Mouse (Mus musculus) neural tube, embryonic 14.5 days (tissue): ENCODE measurements at regions not wholly inside any gene's neighbourhood (a gene's known extent, or its start where the extent isn't known, plus 50 kb on each side); places are given as distances from the start of the nearest gene placed in this dataset.

Experiments
- ATAC-seq: fragments of 200-750 bp; cut with Nextera tagmentation; 2 replicates; pipeline ENCODE4 v1.8.0; 2017; ENCODE audit warnings: low read depth, mild to moderate bottlenecking, moderate TSS enrichment, moderate library complexity
- H3K27ac ChIP-seq: fragments of 300-500 bp; sonication (generic); 2 replicates; pipeline ENCODE4 v1.5.1; 2014; ENCODE audit warnings: low read depth, mild to moderate bottlenecking, control low read depth, low read length, moderate library complexity, mixed read lengths
- H3K27me3 ChIP-seq: fragments of 300-500 bp; sonication (generic); 2 replicates; pipeline ENCODE4 v1.6.1; 2014; ENCODE audit warnings: low read length; ENCODE audit not compliant: control insufficient read depth, insufficient read depth
- H3K36me3 ChIP-seq: fragments of 300-500 bp; sonication (generic); 2 replicates; pipeline ENCODE4 v1.6.1; 2014; ENCODE audit warnings: low read length, mixed read lengths; ENCODE audit not compliant: control insufficient read depth, insufficient read depth
- H3K4me1 ChIP-seq: fragments of 300-500 bp; sonication (generic); 2 replicates; pipeline ENCODE4 v1.6.1; 2014; ENCODE audit warnings: low read length; ENCODE audit not compliant: control insufficient read depth, insufficient read depth
- H3K4me2 ChIP-seq: fragments of 300-500 bp; sonication (generic); 2 replicates; pipeline ENCODE4 v1.6.1; 2014; ENCODE audit warnings: mild to moderate bottlenecking, low read depth, low read length, control low read depth
- H3K4me3 ChIP-seq: fragments of 300-500 bp; sonication (generic); 2 replicates; pipeline ENCODE4 v1.5.1; 2014; ENCODE audit warnings: low read depth, low read length, control low read depth, mixed read lengths
- H3K9ac ChIP-seq: fragments of 300-500 bp; sonication (generic); replicated peaks from 2 replicates; pipeline ENCODE4 v1.6.1; 2014; ENCODE audit warnings: low read depth, mild to moderate bottlenecking, control low read depth, low read length, mixed read lengths
- H3K9me3 ChIP-seq: fragments of 300-500 bp; sonication (generic); 2 replicates; pipeline ENCODE4 v1.6.1; 2016; ENCODE audit warnings: low read length; ENCODE audit not compliant: control insufficient read depth
- WGBS: fragments of 180-500 bp; shearing (Covaris S2); extraction: QIAGEN DNeasy Blood & Tissue Kit; methylation state at CpG from one replicate; pipeline ENCODE4 v1.1.7; 2014; 5-methylcytosine and 5-hydroxymethylcytosine counted together

DNA sequence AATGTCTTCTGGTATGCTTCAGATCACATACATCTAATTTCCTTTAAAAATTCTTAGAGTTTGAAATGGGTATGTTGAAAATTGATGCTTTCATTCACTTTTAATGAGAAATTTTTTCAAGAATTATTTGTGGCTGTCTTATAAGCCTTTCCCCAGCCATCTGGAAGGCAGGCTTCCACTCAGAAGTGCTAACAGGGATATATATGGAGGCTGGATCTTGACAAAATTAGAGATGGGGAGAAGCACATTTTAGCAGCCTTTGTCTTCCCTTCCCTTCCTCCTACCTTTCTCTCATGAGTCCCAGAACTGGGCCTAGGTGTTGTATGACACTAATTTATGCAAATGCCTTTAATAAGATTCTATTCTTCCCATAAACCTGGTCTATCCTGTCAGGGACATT, 1387.8 kb upstream of the Lrrc6 start:
- Histone ChIP-seq H3K4me3 (no peak overlapping the region), H3K36me3 (no peaks in the 10 kb centered on the region), H3K9ac (no peak overlapping the region), H3K9me3 (no peaks in the 10 kb centered on the region), H3K27ac (no peak overlapping the region), H3K4me1 (no peaks in the 10 kb centered on the region), H3K4me2 (no peak overlapping the region), H3K27me3 (no peaks in the 10 kb centered on the region)
- ATAC-seq = no peak

DNA sequence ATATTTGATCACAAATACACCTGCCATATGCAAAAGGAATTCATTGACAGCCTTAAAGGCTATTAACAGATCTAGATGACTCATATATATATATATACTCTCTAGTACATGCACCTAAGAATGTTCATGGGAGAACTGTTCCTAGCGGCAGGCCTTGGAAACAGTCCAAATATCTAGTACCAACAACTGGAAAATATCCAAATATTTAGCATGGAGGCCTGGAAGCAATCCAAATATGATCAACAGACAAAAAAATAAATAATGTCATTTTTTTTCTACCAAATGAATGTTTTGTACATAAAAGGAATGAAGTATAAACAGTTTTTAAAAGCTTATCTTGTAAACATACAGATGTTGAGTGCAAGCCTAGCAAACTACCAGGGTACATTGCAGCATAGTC, 1354.6 kb upstream of the Lrrc6 start:
- H3K36me3 ChIP-seq = no peaks in the 10 kb centered on the region
- WGBS = 77% methylated on average over 1 of the region's 1 CpGs
- no peak overlapping the region for H3K27ac ChIP-seq
- H3K4me2 ChIP-seq = no peak overlapping the region
- H3K9ac ChIP-seq = no peak overlapping the region
- no peaks in the 10 kb centered on the region for H3K27me3 ChIP-seq
- no peaks in the 10 kb centered on the region for H3K9me3 ChIP-seq
- ATAC-seq = no peak
- no peak overlapping the region for H3K4me3 ChIP-seq
- no peaks in the 10 kb centered on the region for H3K4me1 ChIP-seq

DNA sequence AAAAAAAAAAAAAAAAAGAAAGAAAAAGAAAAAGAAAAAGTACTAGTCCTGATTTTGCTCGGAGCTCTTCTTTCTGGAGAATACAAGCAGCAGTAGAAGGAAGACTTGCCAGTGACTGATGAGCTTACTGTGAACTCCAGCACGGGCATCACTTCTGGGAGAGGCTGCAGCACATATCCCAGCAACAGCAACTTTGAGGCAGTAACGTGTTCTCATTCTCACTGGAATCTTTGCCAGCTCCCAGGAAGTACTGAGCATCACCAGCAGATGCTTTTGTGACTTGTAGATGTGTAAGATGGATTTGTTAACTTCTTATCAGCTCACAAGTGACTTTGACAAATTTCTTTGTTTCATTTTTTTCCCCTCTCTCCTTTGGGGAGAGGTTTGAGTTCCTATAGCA, 1349.4 kb upstream of the Lrrc6 start:
- 65% methylated on average over 3 of the region's 3 CpGs for WGBS

DNA sequence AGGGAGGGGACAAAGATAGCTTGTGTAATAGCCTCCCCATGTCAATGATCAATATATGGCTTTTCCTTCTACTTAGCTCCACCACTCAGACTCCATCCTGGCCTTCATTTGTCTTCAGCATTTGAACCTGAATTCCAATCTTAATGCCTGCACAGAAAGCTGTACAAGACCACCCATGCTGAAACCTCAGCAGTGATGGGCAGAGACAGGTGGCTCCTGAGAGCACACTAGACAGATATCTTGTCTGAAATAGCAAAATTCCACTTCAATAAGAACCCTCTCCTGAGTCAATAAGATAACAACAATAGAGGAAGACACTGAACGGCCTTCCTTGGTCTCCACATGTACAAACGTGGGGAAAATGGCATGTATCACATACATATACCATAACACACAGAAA, 1345.0 kb upstream of the Lrrc6 start:
- 80% methylated on average over 2 of the region's 2 CpGs for WGBS
- Histone ChIP-seq H3K4me3 (no peak overlapping the region), H3K36me3 (no peaks in the 10 kb centered on the region), H3K4me1 (no peaks in the 10 kb centered on the region), H3K27ac (no peak overlapping the region), H3K27me3 (no peaks in the 10 kb centered on the region), H3K9me3 (no peaks in the 10 kb centered on the region), H3K4me2 (no peak overlapping the region), H3K9ac (no peak overlapping the region)
- no peak for ATAC-seq

More for the DNA sequence above, 1349.4 kb upstream of the Lrrc6 start:
- Histone ChIP-seq H3K4me2 (no peak overlapping the region), H3K36me3 (no peaks in the 10 kb centered on the region), H3K27me3 (no peaks in the 10 kb centered on the region), H3K4me1 (no peaks in the 10 kb centered on the region), H3K9ac (no peak overlapping the region), H3K4me3 (no peak overlapping the region), H3K9me3 (no peaks in the 10 kb centered on the region), H3K27ac (no peak overlapping the region)
- no peak for ATAC-seq

DNA sequence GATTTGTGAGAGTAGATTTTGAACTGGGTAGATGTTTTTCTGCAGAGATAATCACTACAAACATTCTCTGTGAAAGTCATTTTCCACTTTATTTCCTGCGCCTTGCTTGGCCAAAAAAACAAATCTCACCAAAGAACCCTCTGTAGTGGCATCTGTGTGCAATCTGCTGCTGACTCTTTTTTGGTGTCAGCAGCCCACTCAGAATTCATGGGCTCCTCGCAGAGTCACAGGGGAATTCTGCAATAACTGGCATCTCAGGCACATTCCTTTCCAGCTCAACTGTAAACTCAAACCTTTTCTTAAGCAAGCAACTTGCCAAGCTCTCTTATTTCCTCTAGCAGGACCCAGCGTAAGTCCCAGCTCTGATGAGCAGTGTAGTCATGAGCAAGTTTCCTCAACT, 1340.0 kb upstream of the Lrrc6 start:
- no peak for ATAC-seq
- H3K4me3 ChIP-seq = no peak overlapping the region
- no peaks in the 10 kb centered on the region for H3K4me1 ChIP-seq
- H3K36me3 ChIP-seq = no peaks in the 10 kb centered on the region
- no peaks in the 10 kb centered on the region for H3K27me3 ChIP-seq
- H3K4me2 ChIP-seq = no peak overlapping the region
- H3K27ac ChIP-seq = no peak overlapping the region
- 80% methylated on average over 3 of the region's 3 CpGs for WGBS
- no peaks in the 10 kb centered on the region for H3K9me3 ChIP-seq
- H3K9ac ChIP-seq = no peak overlapping the region

DNA sequence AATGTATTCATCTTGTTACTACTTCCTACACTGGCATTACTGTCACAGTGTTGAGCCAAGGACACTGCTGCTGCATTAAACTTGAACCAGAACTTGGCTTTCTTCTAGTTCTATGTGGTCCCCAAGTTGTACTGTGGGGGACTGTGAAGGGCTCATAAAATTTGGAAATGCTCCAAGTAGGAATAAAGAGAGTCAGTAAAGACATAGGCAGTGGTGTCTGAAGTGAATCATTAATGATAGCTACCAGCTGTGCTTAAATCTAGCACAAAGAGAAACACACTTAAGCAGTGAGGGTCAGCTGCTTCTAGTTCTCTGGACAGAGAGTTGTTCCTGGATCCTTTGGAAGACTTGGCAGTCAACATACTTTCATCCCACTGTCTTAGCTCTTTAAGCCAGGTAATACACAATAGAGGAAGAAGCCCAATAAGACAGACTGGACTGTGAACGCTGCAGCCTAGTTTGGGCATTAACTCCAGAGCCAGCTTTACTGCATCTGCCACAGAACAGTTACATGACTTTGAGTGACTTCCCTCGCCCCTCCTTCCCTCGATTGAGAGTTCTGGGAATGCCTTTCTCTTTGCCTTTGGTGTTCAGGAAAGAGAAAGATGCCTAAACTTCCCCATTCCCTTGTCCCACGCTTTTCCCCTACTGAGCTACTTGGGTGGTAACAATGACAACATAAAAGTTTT, 1325.2 kb upstream of the Lrrc6 start:
- WGBS = 75% methylated on average over 4 of the region's 4 CpGs

DNA sequence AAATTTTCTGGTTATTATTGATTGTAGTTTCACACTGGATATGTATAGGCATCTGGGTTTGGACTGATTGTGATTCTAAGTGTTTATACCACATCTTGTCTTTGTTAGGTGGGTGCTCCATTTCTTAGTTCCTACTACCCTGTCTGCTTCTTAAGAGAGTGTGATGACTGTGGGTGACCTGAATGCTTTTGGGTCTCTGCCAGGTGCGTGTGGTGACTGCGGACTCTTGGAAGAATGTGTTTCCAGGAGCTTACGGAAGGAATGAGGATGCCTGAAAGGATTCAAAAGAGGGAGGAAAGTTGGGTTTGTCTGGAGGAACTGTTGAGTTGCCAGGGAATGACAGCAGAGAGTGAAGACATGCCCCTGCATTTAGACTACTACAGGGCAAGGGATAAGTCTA, 1322.5 kb upstream of the Lrrc6 start:
- H3K9ac ChIP-seq = no peak overlapping the region
- H3K9me3 ChIP-seq = no peaks in the 10 kb centered on the region
- no peak overlapping the region for H3K27ac ChIP-seq
- H3K36me3 ChIP-seq = no peaks in the 10 kb centered on the region
- no peaks in the 10 kb centered on the region for H3K4me1 ChIP-seq
- H3K4me2 ChIP-seq = no peak overlapping the region
- H3K27me3 ChIP-seq = no peaks in the 10 kb centered on the region
- ATAC-seq = peak; percentile 60; the same call in 1 of the 2 replicates
- H3K4me3 ChIP-seq = no peak overlapping the region
- 66% methylated on average over 3 of the region's 3 CpGs for WGBS

More for the DNA sequence above, 1325.2 kb upstream of the Lrrc6 start:
- H3K4me1 ChIP-seq = no peaks in the 10 kb centered on the region
- H3K4me3 ChIP-seq = no peak overlapping the region
- ATAC-seq = no peak
- no peak overlapping the region for H3K9ac ChIP-seq
- no peaks in the 10 kb centered on the region for H3K36me3 ChIP-seq
- no peaks in the 10 kb centered on the region for H3K27me3 ChIP-seq
- H3K9me3 ChIP-seq = no peaks in the 10 kb centered on the region
- no peak overlapping the region for H3K27ac ChIP-seq
- H3K4me2 ChIP-seq = no peak overlapping the region

DNA sequence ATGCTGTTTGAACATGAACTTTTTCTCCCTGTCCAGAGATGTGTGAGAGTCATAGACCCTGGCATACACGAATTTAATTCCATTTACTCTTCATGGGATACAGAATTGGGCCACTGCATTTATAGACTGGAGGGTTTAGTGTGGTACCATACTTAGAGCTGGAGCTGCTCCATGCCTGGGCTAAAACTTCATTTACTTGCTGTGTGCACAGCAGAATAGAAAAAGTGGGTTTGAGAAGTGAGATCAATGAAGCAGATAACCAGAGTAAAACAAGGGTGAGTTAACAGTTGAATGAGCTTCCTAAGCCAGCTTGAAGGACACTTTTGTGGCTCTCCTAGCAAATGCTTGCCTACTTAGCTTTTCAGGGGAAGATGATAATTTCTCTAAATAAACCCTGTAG, 1299.2 kb upstream of the Lrrc6 start:
- Histone ChIP-seq H3K9ac (no peak overlapping the region), H3K4me2 (no peak overlapping the region), H3K27ac (no peak overlapping the region), H3K4me3 (no peak overlapping the region), H3K27me3 (no peaks in the 10 kb centered on the region), H3K4me1 (no peaks in the 10 kb centered on the region), H3K9me3 (no peaks in the 10 kb centered on the region), H3K36me3 (no peaks in the 10 kb centered on the region)
- 73% methylated on average over 1 of the region's 1 CpGs for WGBS
- ATAC-seq = no peak

DNA sequence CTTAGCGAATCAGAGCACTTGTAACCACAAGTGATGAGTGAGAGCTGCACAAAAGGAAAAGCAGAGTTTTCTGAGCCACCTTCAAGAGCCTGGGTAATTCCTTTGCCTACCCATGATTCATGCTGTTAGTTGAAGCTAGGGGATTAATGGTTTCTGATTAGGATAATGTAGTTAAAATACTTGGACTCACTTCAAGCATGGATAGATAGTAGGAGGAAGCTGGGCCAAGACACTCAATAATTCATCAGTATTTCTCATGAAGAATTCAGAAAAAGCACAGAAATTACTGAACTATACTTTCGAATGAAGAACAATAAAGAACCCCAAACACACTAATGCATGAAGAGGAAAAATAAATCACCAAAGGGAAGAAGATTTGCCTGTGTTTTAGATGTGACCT, 1294.9 kb upstream of the Lrrc6 start:
- WGBS = 88% methylated on average over 2 of the region's 2 CpGs
- no peaks in the 10 kb centered on the region for H3K36me3 ChIP-seq
- no peak overlapping the region for H3K27ac ChIP-seq
- H3K9me3 ChIP-seq = no peaks in the 10 kb centered on the region
- H3K4me3 ChIP-seq = no peak overlapping the region
- H3K4me1 ChIP-seq = no peaks in the 10 kb centered on the region
- no peaks in the 10 kb centered on the region for H3K27me3 ChIP-seq
- no peak overlapping the region for H3K9ac ChIP-seq
- no peak overlapping the region for H3K4me2 ChIP-seq
- ATAC-seq = no peak
